Mouse (Mus musculus): Measurements from ENCODE around the gene Lyzl4.

GRCm38 (mm10) chr9:121566387-121566786 lies 75.5 kb downstream of the Lyzl4 start:
- TF ChIP-seq EP300 (IDR thresholded peaks at IDR 0.05; ENCODE audit: low read length) (no peak), MAX (IDR thresholded peaks at IDR 0.05; ENCODE audit: low read length) (no peak), RAD21 (IDR thresholded peaks at IDR 0.05; ENCODE audit: low read depth, low read length) (no peak), POLR2A (IDR thresholded peaks at IDR 0.05; ENCODE audit: low read depth, low read length) (no peak), PAX5 (IDR thresholded peaks at IDR 0.05; ENCODE audit: low read length) (no peak)
